Mouse (Mus musculus): ENCODE measurements around the gene Slc16a13. TPM values are rescaled to one million over a fixed set of nuclear protein-coding genes. Genes with fewer than 3 reads are reported as not detected.
"Not testable (repeated sequence)": the region's sequence is repeated elsewhere in the genome, so short reads cannot be mapped to it uniquely, and the experiment has no call there.

The Slc16a13 gene
- polyA plus RNA-seq, 1 experiment from 2014 or later, result 15.9 TPM

DNA sequence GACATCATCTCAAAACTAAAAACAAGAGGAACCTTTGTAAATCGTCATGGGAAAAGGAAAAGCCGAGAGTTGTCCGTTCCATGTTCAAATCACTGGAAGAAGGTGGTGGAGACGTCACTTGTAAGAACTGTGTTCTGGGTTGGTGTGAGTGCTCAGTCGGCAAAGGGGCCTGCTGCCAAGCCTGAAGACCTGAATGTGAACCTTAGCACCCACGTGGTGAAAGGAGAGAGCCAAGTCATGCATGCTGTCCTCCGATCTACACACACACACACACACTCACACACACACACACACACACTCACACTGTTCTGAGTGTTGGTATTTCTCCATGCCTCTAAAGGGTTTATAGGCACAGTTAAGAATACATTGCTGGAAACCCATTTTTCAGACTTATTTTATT is 49.7 kb downstream of the Slc16a13 start:
- no peak for ATAC-seq

GRCm38 (mm10) chr11:70170291-70170690 is 50.6 kb downstream of the Slc16a13 start:
- no peaks in the 10 kb centered on the region for H3K27me3 ChIP-seq (replicated peaks; ENCODE audit: control insufficient read depth, insufficient read depth, low read length)
- H3K27ac ChIP-seq (ENCODE audit: low read length), result no peak overlapping the region
- ATAC-seq, result no peak
- WGBS, result 78% methylated on average over 7 of the region's 7 CpGs
- H3K4me3 ChIP-seq (ENCODE audit: low read length), result no peak overlapping the region
- no peaks in the 10 kb centered on the region for H3K4me1 ChIP-seq (ENCODE audit: control insufficient read depth, insufficient read depth, low read length)
- H3K9me3 ChIP-seq (ENCODE audit: control insufficient read depth, low read length), result no peaks in the 10 kb centered on the region
- H3K9ac ChIP-seq (ENCODE audit: low read depth, low read length), result no peak overlapping the region
- H3K4me2 ChIP-seq (ENCODE audit: low read depth, low read length), result no peak overlapping the region
- H3K36me3 ChIP-seq (ENCODE audit: control insufficient read depth, insufficient read depth, low read length), result no peaks in the 10 kb centered on the region

More for the DNA sequence above, 49.7 kb downstream of the Slc16a13 start:
- WGBS, result 78% methylated on average over 7 of the region's 7 CpGs
- H3K4me1 ChIP-seq (ENCODE audit: control insufficient read depth, insufficient read depth, low read length), result no peaks in the 10 kb centered on the region
- H3K27me3 ChIP-seq (replicated peaks; ENCODE audit: control insufficient read depth, insufficient read depth, low read length), result no peaks in the 10 kb centered on the region
- no peak overlapping the region for H3K9ac ChIP-seq (ENCODE audit: low read depth, low read length)
- no peak overlapping the region for H3K27ac ChIP-seq (ENCODE audit: low read length)
- no peaks in the 10 kb centered on the region for H3K9me3 ChIP-seq (ENCODE audit: control insufficient read depth, low read length)
- no peak overlapping the region for H3K4me2 ChIP-seq (ENCODE audit: low read depth, low read length)
- no peak overlapping the region for H3K4me3 ChIP-seq (ENCODE audit: low read length)
- no peaks in the 10 kb centered on the region for H3K36me3 ChIP-seq (ENCODE audit: control insufficient read depth, insufficient read depth, low read length)

DNA sequence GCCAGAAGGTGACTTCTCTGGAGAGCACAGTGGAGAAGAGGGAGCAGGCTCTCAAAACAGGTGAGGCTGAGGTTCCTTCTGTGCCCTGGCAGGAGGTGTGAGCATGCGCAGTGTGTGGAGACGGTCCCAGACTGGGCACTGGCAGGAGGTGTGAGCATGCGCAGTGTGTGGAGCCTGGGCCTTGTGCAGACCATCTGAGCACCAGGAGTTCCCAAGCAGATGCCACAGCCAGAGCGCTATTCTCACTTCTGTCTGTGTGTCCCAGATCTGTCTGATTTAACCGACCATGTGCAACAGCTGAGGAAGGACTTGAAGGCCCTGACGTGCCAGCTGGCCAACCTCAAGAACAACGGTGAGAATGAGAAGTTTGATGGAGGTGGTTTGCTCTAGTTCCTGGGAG is 51.4 kb downstream of the Slc16a13 start:
- not testable (repeated sequence) for H3K4me2 ChIP-seq (ENCODE audit: low read depth, low read length); H3K9ac ChIP-seq (ENCODE audit: low read depth, low read length); H3K27me3 ChIP-seq (replicated peaks; ENCODE audit: control insufficient read depth, insufficient read depth, low read length); H3K9me3 ChIP-seq (ENCODE audit: control insufficient read depth, low read length); H3K36me3 ChIP-seq (ENCODE audit: control insufficient read depth, insufficient read depth, low read length); ATAC-seq; H3K27ac ChIP-seq (ENCODE audit: low read length); H3K4me3 ChIP-seq (ENCODE audit: low read length); H3K4me1 ChIP-seq (ENCODE audit: control insufficient read depth, insufficient read depth, low read length)
- WGBS, result 90% methylated on average over 7 of the region's 7 CpGs

GRCm38 (mm10) chr11:70168136-70168535 is 52.7 kb downstream of the Slc16a13 start:
- H3K27ac ChIP-seq (ENCODE audit: low read length), result no peak overlapping the region
- WGBS, result 54% methylated on average over 7 of the region's 7 CpGs
- ATAC-seq, result no peak

More at GRCm38 (mm10) chr11:70168136-70168535, 52.7 kb downstream of the Slc16a13 start:
- Histone ChIP-seq H3K4me2 (ENCODE audit: low read depth, low read length) (no peak overlapping the region), H3K27me3 (replicated peaks; ENCODE audit: control insufficient read depth, insufficient read depth, low read length) (no peaks in the 10 kb centered on the region), H3K36me3 (ENCODE audit: control insufficient read depth, insufficient read depth, low read length) (no peaks in the 10 kb centered on the region), H3K9ac (ENCODE audit: low read depth, low read length) (no peak overlapping the region), H3K4me3 (ENCODE audit: low read length) (no peak overlapping the region), H3K9me3 (ENCODE audit: control insufficient read depth, low read length) (no peaks in the 10 kb centered on the region), H3K4me1 (ENCODE audit: control insufficient read depth, insufficient read depth, low read length) (no peaks in the 10 kb centered on the region)

MicroRNA genes within 50 kb of the gene (microRNA counts, 519-probe panel; counts per million panel counts)
- microRNA mmu-miR-195 (1,380 counts per million, percentile 9 among the panel's probes with 10 or more counts), microRNA mmu-miR-497 (1,713 counts per million, percentile 25 among the panel's probes with 10 or more counts)

Small RNA genes within 50 kb of the gene (microRNA-seq; reads per million reads assigned to microRNA genes)
- gene Mir195a (543 reads per million, percentile 68 among the genes with 10 or more reads in this experiment), gene Mir497 (not detected), gene Mir497b (not detected)

Other genes starting within 250 kb of the Slc16a13 start
- 20.7 and 20.9 TPM in 2 replicates for gene Ctdnep1, start 239.9 kb downstream of the Slc16a13 start, polyA plus RNA-seq (2015; fragmentation: Nextera tagmentation; extraction: Ambion mirVana)
- gene Elp5, start 238.5 kb downstream of the Slc16a13 start, polyA plus RNA-seq (2015; fragmentation: Nextera tagmentation; extraction: Ambion mirVana), result 92.6 and 106 TPM in 2 replicates
- gene Gabarap, start 229.9 kb downstream of the Slc16a13 start, polyA plus RNA-seq (2015; fragmentation: Nextera tagmentation; extraction: Ambion mirVana), result 639 and 679 TPM in 2 replicates
- gene Phf23, start 225.3 kb downstream of the Slc16a13 start, polyA plus RNA-seq (2015; fragmentation: Nextera tagmentation; extraction: Ambion mirVana), result 49.7 and 53.1 TPM in 2 replicates
- gene Dvl2, start 220.5 kb downstream of the Slc16a13 start, polyA plus RNA-seq (2015; fragmentation: Nextera tagmentation; extraction: Ambion mirVana), result 23.8 and 26.0 TPM in 2 replicates
- gene Acadvl, start 205.7 kb downstream of the Slc16a13 start, polyA plus RNA-seq (2015; fragmentation: Nextera tagmentation; extraction: Ambion mirVana), result 172 and 189 TPM in 2 replicates
- 5.1 and 6.1 TPM in 2 replicates for gene Dlg4, start 204.1 kb downstream of the Slc16a13 start, polyA plus RNA-seq (2015; fragmentation: Nextera tagmentation; extraction: Ambion mirVana)
- 0.17 and 0.31 TPM in 2 replicates for gene Asgr1, start 167.0 kb downstream of the Slc16a13 start, polyA plus RNA-seq (2015; fragmentation: Nextera tagmentation; extraction: Ambion mirVana)
- 0.44 and 0.57 TPM in 2 replicates for gene Asgr2, start 128.4 kb downstream of the Slc16a13 start, polyA plus RNA-seq (2015; fragmentation: Nextera tagmentation; extraction: Ambion mirVana)
- gene Mgl2, start 90.7 kb downstream of the Slc16a13 start, polyA plus RNA-seq (2015; fragmentation: Nextera tagmentation; extraction: Ambion mirVana), result 0.56 and 0.66 TPM in 2 replicates
- 0.99 and 1.7 TPM in 2 replicates for gene Clec10a, start 64.9 kb downstream of the Slc16a13 start, polyA plus RNA-seq (2015; fragmentation: Nextera tagmentation; extraction: Ambion mirVana)
- gene Slc16a11, start 8.3 kb downstream of the Slc16a13 start, polyA plus RNA-seq (2015; fragmentation: Nextera tagmentation; extraction: Ambion mirVana), result 2.7 TPM in 2 replicates
- gene Bcl6b, start 8.7 kb upstream of the Slc16a13 start, polyA plus RNA-seq (2015; fragmentation: Nextera tagmentation; extraction: Ambion mirVana), result 10.3 and 10.4 TPM in 2 replicates
- gene 0610010K14Rik, start 16.9 kb upstream of the Slc16a13 start, polyA plus RNA-seq (2015; fragmentation: Nextera tagmentation; extraction: Ambion mirVana), result 118 and 129 TPM in 2 replicates
- 9.9 and 10.7 TPM in 2 replicates for gene Gm21988, start 18.8 kb upstream of the Slc16a13 start, polyA plus RNA-seq (2015; fragmentation: Nextera tagmentation; extraction: Ambion mirVana)
- gene Rnasek, start 18.8 kb upstream of the Slc16a13 start, polyA plus RNA-seq (2015; fragmentation: Nextera tagmentation; extraction: Ambion mirVana), result 269 and 308 TPM in 2 replicates
- gene Alox12, start 34.3 kb upstream of the Slc16a13 start, polyA plus RNA-seq (2015; fragmentation: Nextera tagmentation; extraction: Ambion mirVana), result 1.5 and 1.8 TPM in 2 replicates
- gene Alox12e, start 101.6 kb upstream of the Slc16a13 start, polyA plus RNA-seq (2015; fragmentation: Nextera tagmentation; extraction: Ambion mirVana), result 0.13 TPM in 1 of 2 replicates, not detected in the other
- 0.64 and 1.1 TPM in 2 replicates for gene Alox15, start 131.0 kb upstream of the Slc16a13 start, polyA plus RNA-seq (2015; fragmentation: Nextera tagmentation; extraction: Ambion mirVana)
- 29.1 and 31.5 TPM in 2 replicates for gene Pelp1, start 189.0 kb upstream of the Slc16a13 start, polyA plus RNA-seq (2015; fragmentation: Nextera tagmentation; extraction: Ambion mirVana)
- gene Arrb2, start 211.6 kb upstream of the Slc16a13 start, polyA plus RNA-seq (2015; fragmentation: Nextera tagmentation; extraction: Ambion mirVana), result 10.1 and 10.7 TPM in 2 replicates
- gene Med11, start 230.9 kb upstream of the Slc16a13 start, polyA plus RNA-seq (2015; fragmentation: Nextera tagmentation; extraction: Ambion mirVana), result 38.4 and 41.7 TPM in 2 replicates
- 1.1 and 1.2 TPM in 2 replicates for gene Zmynd15, start 238.4 kb upstream of the Slc16a13 start, polyA plus RNA-seq (2015; fragmentation: Nextera tagmentation; extraction: Ambion mirVana)
- gene Cxcl16, start 238.9 kb upstream of the Slc16a13 start, polyA plus RNA-seq (2015; fragmentation: Nextera tagmentation; extraction: Ambion mirVana), result 10.9 and 11.9 TPM in 2 replicates